ENCODE assay signal across 8 mouse cellular contexts in genomic region chrX:136740087-136740790, GRCm38 (mm10). TPM values are rescaled to one million over a fixed set of nuclear protein-coding genes. Genes with fewer than 3 reads are reported as not detected.
A peak's percentile ranks its signal among the peaks of the same experiment; 100 is the strongest.
DNase-seq lines count a peak whose midpoint lies in the region; ATAC-seq and TF ChIP-seq lines count a peak whose summit lies in the region.

No protein-coding gene starts in this region.

- no peak for TF ChIP-seq CTCF in liver, postnatal 0 days (IDR thresholded peaks at IDR 0.05; ENCODE audit: low read depth)

- 18% methylated on average over 15 of the region's 15 CpGs for WGBS in heart, embryonic 14.5 days
- 30% methylated on average over 15 of the region's 15 CpGs for WGBS in forebrain, embryonic 14.5 days
- 17% methylated on average over 15 of the region's 15 CpGs for WGBS in liver, postnatal 0 days (ENCODE audit: insufficient replicate concordance)

- TF ChIP-seq EP300 in liver, postnatal 0 days (IDR thresholded peaks at IDR 0.05; ENCODE audit: low read depth) = no peak

- no peak for DNase-seq in heart, adult 11 months
- DNase-seq in ES-CJ7 (ENCODE audit: low read depth, low spot score) = peak; percentile 7
- DNase-seq in forebrain, embryonic 14.5 days (ENCODE audit: low spot score) = peak; percentile 46
- peak; percentile 24 for DNase-seq in liver, postnatal 0 days
- DNase-seq in urinary bladder, adult 18-20 months (ENCODE audit: low spot score in 2 of 2) = no peak
- DNase-seq in right cerebral cortex, postnatal 14 days = no peak

- ATAC-seq in heart, embryonic 14.5 days (ENCODE audit: insufficient number of reproducible peaks, insufficient read depth, low FRiP score, low read depth) = no peak
- no peak for ATAC-seq in forebrain, embryonic 14.5 days
- ATAC-seq in liver, postnatal 0 days = no peak
- ATAC-seq in frontal cortex, adult (ENCODE audit: low TSS enrichment) = no peak

- H3K27ac ChIP-seq in heart, embryonic 14.5 days (replicated peaks in 1 of 2; ENCODE audit: control insufficient read depth in 1 of 2, insufficient read depth in 1 of 2, low read depth in 2 of 2, low read length in 2 of 2) = peak overlapping the region; percentile 53 to 83; a peak in 3 of 4 replicates
- no peak overlapping the region; the same call in 1 of the 2 replicates for H3K27ac ChIP-seq in forebrain, embryonic 14.5 days (ENCODE audit: low read depth, low read length)
- H3K27ac ChIP-seq in liver, postnatal 0 days (ENCODE audit: low read depth) = peak overlapping the region; percentile 88

- H3K36me3 ChIP-seq in heart, embryonic 14.5 days (ENCODE audit: control insufficient read depth, insufficient read depth, low read length) = peaks cover 32% of the 10 kb centered on the region
- peaks cover 8% of the 10 kb centered on the region for H3K36me3 ChIP-seq in forebrain, embryonic 14.5 days (ENCODE audit: control insufficient read depth, insufficient read depth, low read length)
- H3K36me3 ChIP-seq in liver, postnatal 0 days (replicated peaks; ENCODE audit: insufficient read depth, low read length) = no peaks in the 10 kb centered on the region; the same call in 1 of the 2 replicates

- no peaks in the 10 kb centered on the region for H3K9me3 ChIP-seq in heart, embryonic 14.5 days (ENCODE audit: control insufficient read depth, low read length)
- no peaks in the 10 kb centered on the region for H3K9me3 ChIP-seq in forebrain, embryonic 14.5 days (replicated peaks; ENCODE audit: control insufficient read depth, low read length)
- no peaks in the 10 kb centered on the region for H3K9me3 ChIP-seq in liver, postnatal 0 days (ENCODE audit: low read length)

- H3K4me2 ChIP-seq in heart, embryonic 14.5 days (ENCODE audit: low read length) = peak overlapping the region; percentile 64
- peak overlapping the region; percentile 61 for H3K4me2 ChIP-seq in forebrain, embryonic 14.5 days (ENCODE audit: low read length)
- H3K4me2 ChIP-seq in liver, postnatal 0 days (ENCODE audit: low read depth, low read length) = peak overlapping the region; percentile 67

- H3K4me1 ChIP-seq in heart, embryonic 14.5 days (ENCODE audit: control insufficient read depth in 2 of 2, insufficient read depth in 2 of 2, low read length in 2 of 2) = peaks cover 2 to 3% of the 10 kb centered on the region in 2 experiments; a peak in 2 of 4 replicates
- peaks cover 7% of the 10 kb centered on the region; the same call in 1 of the 2 replicates for H3K4me1 ChIP-seq in forebrain, embryonic 14.5 days (ENCODE audit: control insufficient read depth, insufficient read depth, low read length)
- H3K4me1 ChIP-seq in liver, postnatal 0 days (ENCODE audit: insufficient read depth) = no peaks in the 10 kb centered on the region

- peak overlapping the region; percentile 64 to 72; a peak in 3 of 4 replicates for H3K4me3 ChIP-seq in heart, embryonic 14.5 days (ENCODE audit: control insufficient read depth in 1 of 2, insufficient read depth in 1 of 2, low read depth in 1 of 2, low read length in 2 of 2)
- H3K4me3 ChIP-seq in forebrain, embryonic 14.5 days (ENCODE audit: low read depth, low read length) = peak overlapping the region; percentile 52
- peak overlapping the region; percentile 65 for H3K4me3 ChIP-seq in liver, postnatal 0 days (ENCODE audit: low read depth, low read length)

- H3K27me3 ChIP-seq in heart, embryonic 14.5 days (ENCODE audit: control insufficient read depth, insufficient read depth, low read length) = no peaks in the 10 kb centered on the region
- no peaks in the 10 kb centered on the region for H3K27me3 ChIP-seq in forebrain, embryonic 14.5 days (replicated peaks; ENCODE audit: control insufficient read depth, insufficient read depth, low read length)
- H3K27me3 ChIP-seq in liver, postnatal 0 days (ENCODE audit: insufficient read depth, low read length) = no peaks in the 10 kb centered on the region

- H3K9ac ChIP-seq in heart, embryonic 14.5 days (ENCODE audit: low read length) = peak overlapping the region; percentile 82
- peak overlapping the region; percentile 74 for H3K9ac ChIP-seq in forebrain, embryonic 14.5 days (ENCODE audit: low read length)
- peak overlapping the region; percentile 72 for H3K9ac ChIP-seq in liver, postnatal 0 days (replicated peaks)

RNA-seq across cellular contexts. Expression of gene Morf4l2, which starts 3.3 kb away (rescaled TPM):
- polyA plus RNA-seq in heart, embryonic 14.5 days (2014; fragmentation: Nextera tagmentation; extraction: Ambion mirVana) = 324 and 341 TPM in 2 replicates
- 633 and 666 TPM in 2 replicates for polyA plus RNA-seq in forebrain, embryonic 14.5 days (2014; fragmentation: Nextera tagmentation; extraction: Ambion mirVana)
- polyA plus RNA-seq in liver, postnatal 0 days (2015; fragmentation: Nextera tagmentation; extraction: Ambion mirVana) = 150 and 163 TPM in 2 replicates

RNA-seq across cellular contexts. Expression of gene Tceal1, which starts 32.5 kb away (rescaled TPM):
- 11.3 and 12.0 TPM in 2 replicates for polyA plus RNA-seq in heart, embryonic 14.5 days (2014; fragmentation: Nextera tagmentation; extraction: Ambion mirVana)
- polyA plus RNA-seq in forebrain, embryonic 14.5 days (2014; fragmentation: Nextera tagmentation; extraction: Ambion mirVana) = 23.3 and 24.9 TPM in 2 replicates
- polyA plus RNA-seq in liver, postnatal 0 days (2015; fragmentation: Nextera tagmentation; extraction: Ambion mirVana) = 0.96 and 0.97 TPM in 2 replicates

RNA-seq across cellular contexts. Expression of gene Glra4, which starts 39.7 kb away (rescaled TPM):
- 0.12 and 0.15 TPM in 2 replicates for polyA plus RNA-seq in heart, embryonic 14.5 days (2014; fragmentation: Nextera tagmentation; extraction: Ambion mirVana)
- polyA plus RNA-seq in forebrain, embryonic 14.5 days (2014; fragmentation: Nextera tagmentation; extraction: Ambion mirVana) = not detected in 2 replicates
- not detected in 2 replicates for polyA plus RNA-seq in liver, postnatal 0 days (2015; fragmentation: Nextera tagmentation; extraction: Ambion mirVana)

Comparison
In these comparisons a context has a peak if more than half of its experiments do, and no peak if none do; other contexts are left out.
1. DNase-seq: peak in ES-CJ7 (single experiment), forebrain, embryonic 14.5 days (single experiment) and liver, postnatal 0 days (single experiment); none in heart, adult 11 months (single experiment), urinary bladder, adult 18-20 months (0 of 2) and right cerebral cortex, postnatal 14 days (single experiment).
2. Peak in every context shown above with its lines, with median percentiles within 50 percentile points of each other: H3K4me2 ChIP-seq, H3K4me3 ChIP-seq and H3K9ac ChIP-seq.